Mouse (Mus musculus) midbrain, embryonic 14.5 days (tissue): ENCODE data around the gene Grik2. TPM values are rescaled to one million over a fixed set of nuclear protein-coding genes. Genes with fewer than 3 reads are reported as not detected.
"Not testable (repeated sequence)": the region's sequence is repeated elsewhere in the genome, so short reads cannot be mapped to it uniquely, and the experiment has no call there.

Experiments
- ATAC-seq: fragments of 200-750 bp; cut with Nextera tagmentation; 2 replicates; pipeline ENCODE4 v1.8.0; 2017; ENCODE audit warnings: moderate number of reproducible peaks, moderate library complexity; ENCODE audit not compliant: low FRiP score, low TSS enrichment
- DNase-seq: peaks from one replicate; pipeline ENCODE4 v3.0.0-alpha.2; 2015
- H3K27ac ChIP-seq: fragments of 300-500 bp; sonication (generic); replicated peaks from 2 replicates; pipeline ENCODE4 v1.5.1; 2014; ENCODE audit warnings: mild to moderate bottlenecking, low read depth, low read length, moderate library complexity
- H3K27me3 ChIP-seq: fragments of 300-500 bp; sonication (generic); 2 replicates; pipeline ENCODE4 v1.6.1; 2014; ENCODE audit warnings: low read length, control low read depth, mixed read lengths; ENCODE audit not compliant: control insufficient read depth, insufficient read depth
- H3K36me3 ChIP-seq: fragments of 300-500 bp; sonication (generic); 2 replicates; pipeline ENCODE4 v1.6.1; 2014; ENCODE audit warnings: low read length, control low read depth; ENCODE audit not compliant: control insufficient read depth, insufficient read depth
- H3K4me1 ChIP-seq: fragments of 300-500 bp; sonication (generic); 2 replicates; pipeline ENCODE4 v1.6.1; 2014; ENCODE audit warnings: mild to moderate bottlenecking, antibody characterized with exemption, low read length, control low read depth; ENCODE audit not compliant: control insufficient read depth, insufficient read depth
- H3K4me2 ChIP-seq: fragments of 300-500 bp; sonication (generic); 2 replicates; pipeline ENCODE4 v1.6.1; 2014; ENCODE audit warnings: mild to moderate bottlenecking, low read length, moderate library complexity
- H3K4me3 ChIP-seq: fragments of 300-500 bp; sonication (generic); replicated peaks from 2 replicates; pipeline ENCODE4 v1.5.1; 2014; ENCODE audit warnings: low read depth, low read length
- H3K9ac ChIP-seq: fragments of 300-500 bp; sonication (generic); replicated peaks from 2 replicates; pipeline ENCODE4 v1.6.1; 2014; ENCODE audit warnings: mild to moderate bottlenecking, low read length, moderate library complexity
- H3K9me3 ChIP-seq: fragments of 300-500 bp; sonication (generic); 2 replicates; pipeline ENCODE4 v1.6.1; 2016; ENCODE audit warnings: low read length, control low read depth, mixed read lengths; ENCODE audit not compliant: control insufficient read depth
- WGBS: fragments of 180-500 bp; shearing (Covaris S2); extraction: QIAGEN DNeasy Blood & Tissue Kit; methylation state at CpG from one replicate; pipeline ENCODE4 v1.1.7; 2014; 5-methylcytosine and 5-hydroxymethylcytosine counted together
- polyA plus RNA-seq: library from polyadenylated mRNA; unstranded; fragments of >200 nt; fragmentation: Nextera tagmentation; extraction: Ambion mirVana; gene quantifications from 2 replicates; pipeline ENCODE4 v1.2.1, GENCODE M21; 2014

Grik2 gene
- polyA plus RNA-seq, 1 experiment from 2014 or later = 45.2 TPM

- no peaks in the 10 kb centered on the region for H3K27me3 ChIP-seq
- H3K9ac ChIP-seq = no peak overlapping the region
- H3K4me3 ChIP-seq = no peak overlapping the region
- DNase-seq (no peak), ATAC-seq (no peak)
- H3K9me3 ChIP-seq = no peaks in the 10 kb centered on the region
- H3K36me3 ChIP-seq = no peaks in the 10 kb centered on the region
- no peak overlapping the region for H3K4me2 ChIP-seq
- H3K4me1 ChIP-seq = no peaks in the 10 kb centered on the region
- no peak overlapping the region for H3K27ac ChIP-seq
Measured at GRCm38 (mm10) chr10:49473613-49474012, 315.0 kb downstream of the Grik2 start.

- Histone ChIP-seq H3K27ac (no peak overlapping the region), H3K9me3 (no peaks in the 10 kb centered on the region), H3K4me2 (no peak overlapping the region), H3K4me3 (no peak overlapping the region), H3K4me1 (no peaks in the 10 kb centered on the region), H3K9ac (no peak overlapping the region), H3K36me3 (no peaks in the 10 kb centered on the region), H3K27me3 (no peaks in the 10 kb centered on the region)
- ATAC-seq = no peak
- DNase-seq = no peak
- 87% methylated on average over 2 of the region's 2 CpGs for WGBS
Measured at GRCm38 (mm10) chr10:49456791-49457190, 331.8 kb downstream of the Grik2 start.

- no peak for DNase-seq
- no peak overlapping the region for H3K4me2 ChIP-seq
- no peak overlapping the region for H3K27ac ChIP-seq
- no peaks in the 10 kb centered on the region for H3K36me3 ChIP-seq
- no peak for ATAC-seq
- H3K4me1 ChIP-seq = no peaks in the 10 kb centered on the region
- no peak overlapping the region for H3K9ac ChIP-seq
- no peaks in the 10 kb centered on the region for H3K9me3 ChIP-seq
- H3K4me3 ChIP-seq = no peak overlapping the region
- H3K27me3 ChIP-seq = no peaks in the 10 kb centered on the region
Measured at GRCm38 (mm10) chr10:49453535-49453934, 335.0 kb downstream of the Grik2 start.

- ATAC-seq = peak; percentile 58; the same call in 1 of the 2 replicates
- Histone ChIP-seq H3K27ac (no peak overlapping the region), H3K36me3 (no peaks in the 10 kb centered on the region), H3K4me1 (no peaks in the 10 kb centered on the region), H3K9ac (no peak overlapping the region), H3K4me2 (no peak overlapping the region), H3K9me3 (no peaks in the 10 kb centered on the region), H3K27me3 (no peaks in the 10 kb centered on the region), H3K4me3 (no peak overlapping the region)
- peak; percentile 19 for DNase-seq
- WGBS = 77% methylated on average over 1 of the region's 1 CpGs
Measured at GRCm38 (mm10) chr10:49441369-49441768, 347.2 kb downstream of the Grik2 start.

- DNase-seq (no peak), ATAC-seq (no peak)
- 60% methylated on average over 2 of the region's 2 CpGs for WGBS
- no peaks in the 10 kb centered on the region for H3K27me3 ChIP-seq
- H3K4me1 ChIP-seq = no peaks in the 10 kb centered on the region
- no peaks in the 10 kb centered on the region for H3K36me3 ChIP-seq
- no peak overlapping the region for H3K27ac ChIP-seq
- no peaks in the 10 kb centered on the region for H3K9me3 ChIP-seq
- H3K9ac ChIP-seq = no peak overlapping the region
- no peak overlapping the region for H3K4me3 ChIP-seq
- no peak overlapping the region for H3K4me2 ChIP-seq
Measured at GRCm38 (mm10) chr10:49437057-49437456, 351.5 kb downstream of the Grik2 start.

- no peak overlapping the region for H3K27ac ChIP-seq
- no peaks in the 10 kb centered on the region for H3K4me1 ChIP-seq
Measured at GRCm38 (mm10) chr10:49436301-49436700, 352.3 kb downstream of the Grik2 start.

GRCm38 (mm10) chr10:49432825-49433224 lies 355.7 kb downstream of the Grik2 start:
- no peak overlapping the region for H3K4me2 ChIP-seq
- no peak overlapping the region for H3K4me3 ChIP-seq
- H3K4me1 ChIP-seq = no peaks in the 10 kb centered on the region
- H3K27ac ChIP-seq = no peak overlapping the region
- DNase-seq = no peak
- H3K36me3 ChIP-seq = no peaks in the 10 kb centered on the region
- ATAC-seq = no peak
- H3K27me3 ChIP-seq = no peaks in the 10 kb centered on the region
- 86% methylated on average over 2 of the region's 2 CpGs for WGBS
- H3K9me3 ChIP-seq = no peaks in the 10 kb centered on the region
- H3K9ac ChIP-seq = no peak overlapping the region

More at GRCm38 (mm10) chr10:49436301-49436700, 352.3 kb downstream of the Grik2 start:
- no peaks in the 10 kb centered on the region for H3K27me3 ChIP-seq
- no peak overlapping the region for H3K4me2 ChIP-seq
- no peaks in the 10 kb centered on the region for H3K36me3 ChIP-seq
- no peaks in the 10 kb centered on the region for H3K9me3 ChIP-seq
- DNase-seq = no peak
- no peak overlapping the region for H3K4me3 ChIP-seq
- WGBS = 78% methylated on average over 2 of the region's 2 CpGs
- no peak for ATAC-seq
- no peak overlapping the region for H3K9ac ChIP-seq

GRCm38 (mm10) chr10:49417206-49417605 lies 371.4 kb downstream of the Grik2 start:
- H3K9me3 ChIP-seq, DNase-seq, H3K9ac ChIP-seq, H3K4me1 ChIP-seq, ATAC-seq, H3K27ac ChIP-seq, H3K36me3 ChIP-seq, H3K4me2 ChIP-seq, H3K4me3 ChIP-seq, H3K27me3 ChIP-seq: not testable (repeated sequence)
- 32% methylated on average over 1 of the region's 1 CpGs for WGBS

GRCm38 (mm10) chr10:49382996-49383395 lies 405.6 kb downstream of the Grik2 start:
- no peak overlapping the region for H3K4me2 ChIP-seq
- DNase-seq = peak; percentile 19
- no peak overlapping the region for H3K4me3 ChIP-seq
- H3K27me3 ChIP-seq = no peaks in the 10 kb centered on the region
- no peaks in the 10 kb centered on the region for H3K9me3 ChIP-seq
- no peak for ATAC-seq
- WGBS = 58% methylated on average over 3 of the region's 3 CpGs
- no peaks in the 10 kb centered on the region for H3K36me3 ChIP-seq
- H3K9ac ChIP-seq = no peak overlapping the region
- no peak overlapping the region for H3K27ac ChIP-seq
- H3K4me1 ChIP-seq = no peaks in the 10 kb centered on the region
